Mouse (Mus musculus) adipocyte (in vitro differentiated cells): ENCODE results near the gene Srpk3.
A peak's percentile ranks its signal among the peaks of the same experiment; 100 is the strongest.
"Not testable (repeated sequence)": the region's sequence is repeated elsewhere in the genome, so short reads cannot be mapped to it uniquely, and the experiment has no call there.

ENCODE experiments used
- DNase-seq: peaks from one replicate; pipeline ENCODE4 v3.0.0-alpha.2; 2016; ENCODE audit warnings: low spot score

The Srpk3 gene

GRCm38 (mm10) chrX:73774168-73774760 is at the start of gene Srpk3:
TSS of gene Srpk3 (plus strand) at chrX:73774405.
- no peak for DNase-seq

- no peak for DNase-seq
Measured at GRCm38 (mm10) chrX:73730908-73731307, 43.3 kb upstream of the Srpk3 start.

GRCm38 (mm10) chrX:73738155-73738554 is 36.0 kb upstream of the Srpk3 start:
- no peak for DNase-seq

DNA sequence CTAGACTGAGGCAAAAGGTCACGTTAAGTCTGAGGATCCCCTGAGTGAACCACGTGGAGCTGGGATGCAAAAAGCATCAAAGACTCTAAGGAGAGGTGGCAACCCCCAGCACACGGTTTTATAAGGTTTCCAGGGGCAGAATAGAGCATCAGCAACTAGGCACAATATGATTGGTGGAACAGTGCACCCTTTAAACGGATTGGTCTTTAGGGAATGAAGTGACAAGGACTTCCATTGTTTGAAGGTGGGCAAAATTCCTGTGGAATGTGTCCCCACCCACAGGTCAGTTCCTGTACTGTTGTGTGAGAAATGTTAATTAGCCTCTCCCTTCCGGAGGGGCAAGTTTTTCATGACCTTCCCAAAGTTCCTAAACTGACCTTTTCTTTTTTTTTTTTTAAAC is 35.1 kb upstream of the Srpk3 start:
- DNase-seq: no peak

- not testable (repeated sequence) for DNase-seq
Measured at GRCm38 (mm10) chrX:73739841-73740240, 34.4 kb upstream of the Srpk3 start.

DNA sequence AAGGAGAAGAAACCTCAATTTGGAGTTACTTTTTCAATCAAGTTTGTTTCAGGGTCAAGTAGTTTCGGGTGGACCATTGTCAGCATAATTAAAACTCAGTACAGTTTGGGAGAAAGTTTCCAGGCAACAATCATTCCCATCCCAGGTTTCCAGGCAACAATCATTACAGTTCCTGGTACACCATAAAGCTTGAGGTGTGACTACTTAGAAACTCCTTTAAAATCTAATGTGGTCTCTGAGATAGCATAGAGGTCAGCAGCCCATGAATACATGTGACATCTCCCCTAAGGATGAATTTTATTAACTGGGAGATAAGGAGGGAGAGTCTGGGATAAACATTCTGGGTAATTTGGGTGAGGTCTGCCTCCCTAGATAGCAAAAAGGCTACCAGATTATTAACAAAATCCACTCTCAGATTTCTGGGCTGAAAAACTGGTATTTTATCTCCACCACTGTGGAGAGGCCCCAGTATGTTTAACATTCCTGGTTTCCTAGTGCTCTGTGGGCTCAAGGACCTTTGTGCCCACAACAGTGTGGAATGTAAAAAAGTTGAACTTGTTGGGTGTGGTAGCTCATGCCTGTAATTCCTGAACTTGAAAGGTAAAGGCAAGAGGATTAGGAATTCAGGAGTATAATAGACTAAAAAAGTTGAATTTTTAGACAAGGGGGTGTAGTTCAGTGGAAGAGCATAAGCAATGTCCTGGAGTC is 29.3 kb upstream of the Srpk3 start:
- no peak for DNase-seq

DNA sequence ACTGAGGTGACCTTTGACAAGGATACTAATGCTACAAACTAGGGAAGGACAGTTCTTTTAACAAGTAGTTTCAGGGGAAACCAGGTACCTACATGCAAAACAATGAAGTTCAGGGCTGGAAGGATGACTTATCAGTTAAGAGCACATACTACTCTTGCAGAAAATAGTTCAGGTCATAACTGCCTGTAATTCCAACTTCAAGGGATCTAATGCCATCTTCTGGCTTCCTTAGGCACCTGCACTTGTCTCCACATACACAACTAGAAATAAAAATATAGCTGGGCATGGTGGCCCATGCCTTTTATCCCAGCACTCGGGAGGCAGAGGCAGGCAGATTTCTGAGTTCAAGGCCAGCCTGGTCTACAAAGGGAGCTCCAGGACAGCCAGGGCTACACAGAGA is 25.2 kb upstream of the Srpk3 start:
- DNase-seq: no peak

GRCm38 (mm10) chrX:73756334-73757140 is 17.7 kb upstream of the Srpk3 start, which contains the start of gene Plxnb3:
TSS of gene Plxnb3 (plus strand) at chrX:73757090.
- DNase-seq: no peak

DNA sequence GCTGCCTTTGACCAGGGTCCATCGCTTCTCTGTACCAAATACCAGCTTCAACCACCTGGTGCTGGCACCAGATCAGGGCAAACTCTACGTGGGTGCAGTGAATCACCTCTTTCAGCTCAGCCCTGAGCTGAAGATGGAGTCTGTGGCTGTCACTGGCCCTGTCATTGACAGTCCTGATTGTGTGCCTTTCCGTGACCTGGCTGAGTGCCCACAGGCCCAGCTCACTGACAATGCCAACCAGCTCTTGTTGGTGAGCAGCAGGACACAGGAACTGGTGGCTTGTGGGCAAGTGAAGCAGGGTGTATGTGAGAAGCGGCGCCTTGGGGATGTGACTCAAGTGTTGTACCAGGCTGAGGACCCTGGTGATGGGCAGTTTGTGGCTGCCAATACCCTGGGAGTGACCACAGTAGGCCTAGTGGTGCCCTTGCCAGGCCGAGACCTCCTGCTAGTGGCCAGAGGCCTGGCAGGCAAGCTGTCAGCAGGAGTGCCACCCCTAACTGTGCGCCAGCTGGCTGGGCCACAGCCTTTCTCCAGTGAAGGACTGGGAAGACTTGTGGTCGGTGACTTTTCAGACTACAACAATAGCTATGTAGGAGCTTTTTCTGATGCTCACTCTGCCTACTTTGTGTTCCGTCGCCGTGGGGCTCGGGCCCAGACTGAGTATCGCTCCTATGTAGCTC is 15.5 kb upstream of the Srpk3 start:
- DNase-seq: no peak

GRCm38 (mm10) chrX:73765311-73765710 is 8.9 kb upstream of the Srpk3 start:
- peak; percentile 79 for DNase-seq

DNA sequence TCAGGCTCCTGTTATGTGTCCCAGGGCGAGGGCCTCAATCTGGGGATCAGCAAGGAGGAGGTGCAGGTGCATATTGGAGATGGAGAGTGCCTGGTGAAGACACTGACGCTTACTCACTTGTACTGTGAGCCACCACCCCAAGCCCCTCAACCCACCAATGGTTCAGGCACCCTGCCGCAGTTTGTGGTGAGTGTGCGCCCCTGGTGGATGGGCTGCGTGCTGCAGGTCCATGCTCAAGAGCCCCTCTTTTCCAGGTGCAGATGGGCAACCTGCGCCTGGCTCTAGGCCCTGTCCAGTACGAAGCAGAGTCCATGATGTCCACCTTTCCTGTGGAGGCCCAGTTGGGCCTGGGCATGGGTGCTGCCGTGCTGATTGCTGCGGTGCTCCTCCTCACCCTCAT is 6.9 kb upstream of the Srpk3 start:
- DNase-seq: no peak

GRCm38 (mm10) chrX:73774802-73775483 is 738 bp downstream of the Srpk3 start:
- no peak for DNase-seq

DNA sequence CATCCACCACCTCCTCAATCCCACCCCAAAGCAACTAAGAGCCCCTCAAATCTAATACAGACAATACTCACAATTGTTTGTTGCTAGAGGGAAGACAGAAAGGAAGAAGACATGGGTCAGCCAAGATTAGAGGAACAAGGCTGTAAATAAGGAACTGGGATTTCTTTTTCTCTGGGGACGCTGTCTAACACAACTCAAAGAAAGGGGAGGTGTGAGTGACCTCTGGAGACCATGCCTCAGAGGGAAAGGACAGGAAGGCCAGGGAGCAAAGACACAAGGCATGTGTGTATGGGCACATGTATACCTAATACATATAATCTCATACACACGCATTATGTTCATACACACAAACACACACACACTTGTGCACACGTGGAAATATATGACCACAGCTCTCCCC is 8.0 kb downstream of the Srpk3 start:
- no peak for DNase-seq

- no peak for DNase-seq
Measured at GRCm38 (mm10) chrX:73785666-73786065, 11.5 kb downstream of the Srpk3 start.

DNA sequence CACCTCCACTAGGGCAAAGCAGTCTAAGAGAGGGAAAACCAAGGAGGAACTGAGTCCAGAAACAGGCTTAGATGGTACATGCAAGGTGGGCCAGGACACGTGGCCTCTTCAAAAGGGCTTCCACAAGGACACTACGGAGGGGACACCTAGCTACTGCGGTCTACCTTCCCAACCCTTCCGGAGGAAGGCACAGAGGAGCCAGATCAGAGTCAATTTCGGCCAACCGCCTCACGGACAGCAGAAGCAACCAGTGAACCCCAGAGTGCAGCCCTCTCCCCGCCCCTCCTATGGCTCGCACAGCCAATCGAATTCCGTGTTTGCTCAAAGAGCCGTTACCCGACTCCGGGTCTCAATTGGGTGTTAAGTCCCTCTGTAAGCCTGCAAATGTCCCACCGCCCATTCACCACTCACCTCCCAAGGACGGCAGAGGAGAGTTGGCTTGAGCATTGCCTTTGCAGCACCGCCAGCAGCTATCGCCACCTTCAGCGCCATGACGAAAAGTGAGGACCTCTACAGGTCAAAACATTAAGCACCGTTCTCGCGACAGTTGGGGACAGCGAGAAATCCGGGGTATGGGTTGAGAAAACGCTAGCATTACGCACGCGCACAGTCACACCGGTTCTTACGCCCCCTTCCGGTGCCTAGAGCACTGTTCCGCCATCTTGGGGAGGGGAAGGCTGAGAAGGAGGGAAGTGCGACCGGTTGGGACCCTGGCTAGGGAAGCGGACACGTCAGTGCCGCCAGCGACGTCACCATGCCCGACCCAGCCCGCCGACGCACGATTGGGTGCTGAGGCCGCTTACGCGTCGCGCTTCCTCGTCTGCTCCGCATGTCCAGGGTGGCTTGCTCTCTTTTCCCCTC is 12.4 kb downstream of the Srpk3 start, which contains the start of the genes Idh3g and Ssr4:
TSS of gene Idh3g (minus strand) at position 534 of the 861 bp plus-strand sequence.
TSS of gene Ssr4 (plus strand) at position 665 of the 861 bp plus-strand sequence.
- DNase-seq: peak; percentile 98

- DNase-seq: no peak
Measured at GRCm38 (mm10) chrX:73787225-73787558, 13.0 kb downstream of the Srpk3 start.

- no peak for DNase-seq
Measured at GRCm38 (mm10) chrX:73788501-73788900, 14.3 kb downstream of the Srpk3 start.

DNA sequence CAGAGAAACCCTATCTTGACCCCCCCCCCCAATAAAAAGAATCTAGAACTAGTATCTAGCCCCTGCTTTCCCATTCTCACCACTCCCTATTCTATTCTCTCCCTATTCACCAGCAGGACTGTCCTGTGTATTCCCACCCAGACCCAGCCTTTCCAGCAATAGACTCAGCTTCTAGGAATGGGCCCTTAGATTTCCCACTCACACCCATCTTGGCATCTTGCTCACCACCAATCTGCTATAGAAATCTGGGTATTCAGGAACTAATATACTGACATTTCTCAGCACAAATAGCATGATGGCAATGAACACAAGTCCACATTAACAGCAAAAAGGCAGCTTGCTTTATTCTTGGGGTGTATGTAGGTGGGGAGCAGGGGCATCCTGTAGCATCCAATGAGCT is 18.8 kb downstream of the Srpk3 start:
- no peak for DNase-seq

- no peak for DNase-seq
Measured at GRCm38 (mm10) chrX:73793505-73793904, 19.3 kb downstream of the Srpk3 start.

DNA sequence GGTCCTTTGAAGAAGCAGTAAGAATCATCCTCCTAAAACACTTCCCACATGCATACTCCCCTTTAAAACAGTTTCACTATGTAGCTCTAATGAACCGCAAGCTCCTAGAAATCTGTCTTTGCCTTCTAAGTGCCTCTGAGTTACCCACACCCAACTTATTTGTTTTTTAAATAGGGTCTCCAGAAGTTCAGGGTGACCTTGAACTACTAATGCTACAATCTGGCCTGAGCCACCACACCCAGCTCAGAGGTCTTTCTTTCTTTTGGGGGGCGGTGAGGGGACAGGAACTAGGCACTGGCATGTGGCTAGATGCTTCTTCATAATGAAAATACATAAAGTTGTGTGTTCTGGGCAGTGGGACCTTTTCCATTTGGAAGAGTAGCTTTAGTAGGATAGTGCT is 23.3 kb downstream of the Srpk3 start:
- DNase-seq: no peak

DNA sequence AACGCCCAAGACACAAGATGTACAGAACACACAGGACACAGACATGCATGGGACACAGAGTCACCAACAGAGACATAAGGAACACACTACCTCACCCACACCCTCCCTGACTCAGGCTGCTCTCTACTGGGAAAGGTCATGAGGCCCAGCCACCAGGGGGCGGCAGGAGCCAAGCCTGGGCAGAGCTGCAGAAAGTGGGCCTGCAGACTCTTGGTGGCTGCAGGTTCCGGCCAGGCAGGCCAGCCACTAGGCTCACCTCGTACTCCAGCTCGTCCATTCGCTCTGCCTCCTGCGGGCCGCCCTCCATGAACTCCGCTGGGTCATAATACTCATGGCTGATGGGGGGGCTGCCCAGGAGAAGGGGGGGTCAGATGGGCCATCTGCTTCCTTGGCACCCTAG is 24.3 kb downstream of the Srpk3 start:
- peak; percentile 63 for DNase-seq
